Mouse (Mus musculus): Measurements from ENCODE around the gene Ptprm. TPM values are rescaled to one million over a fixed set of nuclear protein-coding genes. Genes with fewer than 3 reads are reported as not detected.

Gene Ptprm
- polyA plus RNA-seq, 1 experiment from 2014 or later = 14.3 TPM

Small RNA genes lying within 50 kb of the gene (microRNA-seq; reads per million reads assigned to microRNA genes)
- not detected for gene Mir5709

Data from embryonic facial prominence, embryonic 13.5 days (tissue).